In the genomic region with DNA sequence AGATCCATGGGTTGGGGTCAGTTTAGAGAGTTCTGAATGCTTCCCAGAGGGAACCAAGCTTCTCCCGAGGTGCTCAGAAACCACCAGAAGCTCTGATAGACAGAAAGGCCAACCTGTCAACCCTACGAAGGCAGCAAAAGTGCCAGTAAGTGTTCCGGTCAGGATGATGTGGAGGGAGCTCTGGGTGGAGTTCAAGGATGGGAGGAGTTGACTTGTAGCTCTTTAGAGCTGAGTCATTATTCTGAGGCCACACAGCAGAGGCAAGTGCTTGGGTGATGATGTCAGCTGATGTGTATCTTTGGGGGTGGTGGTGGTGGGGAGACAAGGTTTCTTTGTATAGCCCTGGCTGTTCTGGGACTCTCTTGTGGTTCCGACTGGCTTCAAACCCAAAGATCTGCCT, we compare ENCODE assay signal across 12 mouse cellular contexts. TPM values are rescaled to one million over a fixed set of nuclear protein-coding genes. Genes with fewer than 3 reads are reported as not detected.
DNase-seq lines count a peak whose midpoint lies in the region; ATAC-seq lines count a peak whose summit lies in the region.
"Had no signal": no experiment of that assay in that cellular context is flagged by ENCODE, and none has a peak within 500 bp of the region (broad histone marks: within the 10 kb centered on the region; RNA-seq: fewer than 3 reads in every experiment).

No protein-coding gene starts in this region.

- no peak for DNase-seq in liver, embryonic 11.5 days (ENCODE audit: low spot score)
- DNase-seq in MN1 (ENCODE audit: low spot score) = peak; percentile 44
- peak; percentile 19 for DNase-seq in c-Kit-negative CD71-positive TER-119-positive erythroid progenitor cells, embryonic 14.5 days (ENCODE audit: low read depth, low spot score)
- DNase-seq in hindbrain, embryonic 11.5 days (ENCODE audit: low spot score) = no peak
- no peak for DNase-seq in layer of hippocampus, adult 9-11 months
- DNase-seq in layer of hippocampus, postnatal 36 days = no peak
- DNase-seq: cerebellum, postnatal 14 days; lung, adult 2 months had no signal

- no peak overlapping the region for H3K27ac ChIP-seq in liver, embryonic 12.5 days
- no peak overlapping the region for H3K27ac ChIP-seq in liver, embryonic 11.5 days (ENCODE audit: low read depth, low read length)
- no peak overlapping the region for H3K27ac ChIP-seq in hindbrain, embryonic 11.5 days (ENCODE audit: low read depth, low read length)
- H3K27ac ChIP-seq: heart, embryonic 13.5 days; hindbrain, embryonic 15.5 days had no signal

- H3K4me3 ChIP-seq in liver, embryonic 12.5 days = no peak overlapping the region
- H3K4me3 ChIP-seq in liver, embryonic 11.5 days (ENCODE audit: low read depth, low read length) = no peak overlapping the region
- no peak overlapping the region for H3K4me3 ChIP-seq in hindbrain, embryonic 11.5 days (ENCODE audit: low read depth, low read length)
- H3K4me3 ChIP-seq: heart, embryonic 13.5 days; hindbrain, embryonic 15.5 days had no signal

- no peaks in the 10 kb centered on the region for H3K9me3 ChIP-seq in liver, embryonic 12.5 days (replicated peaks)
- H3K9me3 ChIP-seq in liver, embryonic 11.5 days (ENCODE audit: control insufficient read depth, low read length) = no peaks in the 10 kb centered on the region
- H3K9me3 ChIP-seq in hindbrain, embryonic 11.5 days (ENCODE audit: control insufficient read depth, low read length) = no peaks in the 10 kb centered on the region
- H3K9me3 ChIP-seq: heart, embryonic 13.5 days; hindbrain, embryonic 15.5 days had no signal

- H3K4me2 ChIP-seq in liver, embryonic 12.5 days = no peak overlapping the region
- H3K4me2 ChIP-seq in liver, embryonic 11.5 days = no peak overlapping the region
- no peak overlapping the region for H3K4me2 ChIP-seq in hindbrain, embryonic 11.5 days (replicated peaks; ENCODE audit: low read depth, low read length)
- H3K4me2 ChIP-seq: heart, embryonic 13.5 days; hindbrain, embryonic 15.5 days had no signal

- H3K27me3 ChIP-seq in liver, embryonic 12.5 days (replicated peaks) = peaks cover 3% of the 10 kb centered on the region; the same call in 1 of the 2 replicates
- no peaks in the 10 kb centered on the region for H3K27me3 ChIP-seq in liver, embryonic 11.5 days (replicated peaks; ENCODE audit: control insufficient read depth, insufficient read depth, low read length)
- no peaks in the 10 kb centered on the region for H3K27me3 ChIP-seq in hindbrain, embryonic 11.5 days (ENCODE audit: control insufficient read depth, insufficient read depth, low read length)
- H3K27me3 ChIP-seq: heart, embryonic 13.5 days; hindbrain, embryonic 15.5 days had no signal

- ATAC-seq in liver, embryonic 12.5 days = peak; percentile 51; the same call in 1 of the 2 replicates
- no peak for ATAC-seq in liver, embryonic 11.5 days (replicated peaks; ENCODE audit: low FRiP score)
- peak; percentile 70 for ATAC-seq in megakaryocyte progenitor cell, adult 5-6 weeks (replicated peaks; ENCODE audit: poor library complexity)
- ATAC-seq in hindbrain, embryonic 11.5 days (ENCODE audit: low FRiP score) = no peak

- WGBS in liver, embryonic 12.5 days (ENCODE audit: insufficient replicate concordance) = 51% methylated on average over 4 of the region's 4 CpGs
- 71% methylated on average over 4 of the region's 4 CpGs for WGBS in liver, embryonic 11.5 days
- 83% methylated on average over 4 of the region's 4 CpGs for WGBS in hindbrain, embryonic 11.5 days

- peaks cover 10% of the 10 kb centered on the region; the same call in 1 of the 2 replicates for H3K4me1 ChIP-seq in liver, embryonic 12.5 days
- H3K4me1 ChIP-seq in liver, embryonic 11.5 days (replicated peaks; ENCODE audit: control insufficient read depth, insufficient read depth, low read length) = no peaks in the 10 kb centered on the region
- no peaks in the 10 kb centered on the region for H3K4me1 ChIP-seq in hindbrain, embryonic 11.5 days (replicated peaks; ENCODE audit: control insufficient read depth, insufficient read depth, low read length)

- H3K9ac ChIP-seq in liver, embryonic 12.5 days = no peak overlapping the region
- no peak overlapping the region for H3K9ac ChIP-seq in liver, embryonic 11.5 days (ENCODE audit: low read depth, low read length)
- no peak overlapping the region for H3K9ac ChIP-seq in hindbrain, embryonic 11.5 days (ENCODE audit: low read depth, low read length)
- H3K9ac ChIP-seq: heart, embryonic 13.5 days; hindbrain, embryonic 15.5 days had no signal

- H3K36me3 ChIP-seq in liver, embryonic 12.5 days = no peaks in the 10 kb centered on the region
- no peaks in the 10 kb centered on the region for H3K36me3 ChIP-seq in liver, embryonic 11.5 days (ENCODE audit: control insufficient read depth, insufficient read depth, low read length)
- H3K36me3 ChIP-seq in hindbrain, embryonic 11.5 days (ENCODE audit: control insufficient read depth, insufficient read depth, low read length) = no peaks in the 10 kb centered on the region
- H3K36me3 ChIP-seq: heart, embryonic 13.5 days; hindbrain, embryonic 15.5 days had no signal

RNA-seq across cellular contexts. Expression of a gene that starts 41.0 kb away (rescaled TPM):
- polyA plus RNA-seq in liver, embryonic 12.5 days (2016; fragmentation: Nextera tagmentation; extraction: Ambion mirVana) = 2.2 and 2.6 TPM in 2 replicates
- polyA plus RNA-seq in liver, embryonic 11.5 days (2014; fragmentation: Nextera tagmentation; extraction: Ambion mirVana) = 4.5 and 4.6 TPM in 2 replicates
- not detected in 2 replicates for total RNA-seq in megakaryocyte progenitor cell, adult 5-6 weeks (2015)
- total RNA-seq in megakaryocyte progenitor cell, adult 5-6 weeks (2017) = 0.04 TPM in 1 of 2 replicates, not detected in the other
- polyA plus RNA-seq in hindbrain, embryonic 11.5 days (2014; fragmentation: Nextera tagmentation; extraction: Ambion mirVana) = 2.9 and 3.4 TPM in 2 replicates
- 100 to 1,000 TPM; 174 to 190 TPM for total RNA-seq in layer of hippocampus, postnatal 36 days (2021)

Comparison
In these comparisons a context has a peak if more than half of its experiments do, and no peak if none do; other contexts are left out.
1. ATAC-seq: peak in liver, embryonic 12.5 days (single experiment) and megakaryocyte progenitor cell, adult 5-6 weeks (single experiment); none in liver, embryonic 11.5 days (single experiment) and hindbrain, embryonic 11.5 days (single experiment).
2. DNase-seq: peak in MN1 (single experiment) and c-Kit-negative CD71-positive TER-119-positive erythroid progenitor cells, embryonic 14.5 days (single experiment); none in liver, embryonic 11.5 days (single experiment), hindbrain, embryonic 11.5 days (single experiment), layer of hippocampus, adult 9-11 months (single experiment) and layer of hippocampus, postnatal 36 days (0 of 2).